Mouse (Mus musculus): Measurements from ENCODE around the gene Rad17.

Rad17 gene

GRCm38 (mm10) chr13:100650550-100651438 is at the start of gene Rad17, which contains the start of gene Ak6:
TSS of gene Rad17 (minus strand) at chr13:100651051.
TSS of gene Ak6 (plus strand) at chr13:100650979.
- peak; percentile 88 for DNase-seq (ENCODE audit: low read depth, low spot score)

- DNase-seq (ENCODE audit: low read depth, low spot score) = no peak
Observed at GRCm38 (mm10) chr13:100698866-100699265, 48.0 kb upstream of the Rad17 start.

- DNase-seq (ENCODE audit: low read depth, low spot score) = no peak
Observed at GRCm38 (mm10) chr13:100697541-100697940, 46.7 kb upstream of the Rad17 start.

GRCm38 (mm10) chr13:100687513-100687912 is 36.7 kb upstream of the Rad17 start:
- DNase-seq (ENCODE audit: low read depth, low spot score) = no peak

- DNase-seq (ENCODE audit: low read depth, low spot score) = no peak
Observed at GRCm38 (mm10) chr13:100684355-100684754, 33.5 kb upstream of the Rad17 start.

- no peak for DNase-seq (ENCODE audit: low read depth, low spot score)
Observed at GRCm38 (mm10) chr13:100682837-100683236, 32.0 kb upstream of the Rad17 start.

GRCm38 (mm10) chr13:100681615-100682014 is 30.8 kb upstream of the Rad17 start:
- no peak for DNase-seq (ENCODE audit: low read depth, low spot score)

GRCm38 (mm10) chr13:100675936-100676635 is 25.2 kb upstream of the Rad17 start:
- no peak for DNase-seq (ENCODE audit: low read depth, low spot score)

GRCm38 (mm10) chr13:100670181-100670741 is 19.4 kb upstream of the Rad17 start:
- no peak for DNase-seq (ENCODE audit: low read depth, low spot score)

- DNase-seq (ENCODE audit: low read depth, low spot score) = peak; percentile 27
Observed at GRCm38 (mm10) chr13:100669291-100670022, 18.6 kb upstream of the Rad17 start, which contains the start of gene Ccdc125. TSS of gene Ccdc125 (plus strand) at chr13:100669717.

- peak; percentile 62 for DNase-seq (ENCODE audit: low read depth, low spot score)
Observed at GRCm38 (mm10) chr13:100659864-100660456, 9.1 kb upstream of the Rad17 start.

- no peak for DNase-seq (ENCODE audit: low read depth, low spot score)
Observed at GRCm38 (mm10) chr13:100658091-100658490, 7.2 kb upstream of the Rad17 start.

- no peak for DNase-seq (ENCODE audit: low read depth, low spot score)
Observed at GRCm38 (mm10) chr13:100651439-100652186, 762 bp upstream of the Rad17 start, which contains the start of gene Taf9. TSS of gene Taf9 (plus strand) at chr13:100651579.

- DNase-seq (ENCODE audit: low read depth, low spot score) = no peak
Observed at GRCm38 (mm10) chr13:100648223-100648622, 2.6 kb downstream of the Rad17 start.

GRCm38 (mm10) chr13:100642471-100643209 is 8.2 kb downstream of the Rad17 start:
- no peak for DNase-seq (ENCODE audit: low read depth, low spot score)

- no peak for DNase-seq (ENCODE audit: low read depth, low spot score)
Observed at GRCm38 (mm10) chr13:100634106-100634691, 16.7 kb downstream of the Rad17 start.

- no peak for DNase-seq (ENCODE audit: low read depth, low spot score)
Observed at GRCm38 (mm10) chr13:100622241-100622640, 28.6 kb downstream of the Rad17 start.

GRCm38 (mm10) chr13:100617583-100617982 is 33.3 kb downstream of the Rad17 start:
- DNase-seq (ENCODE audit: low read depth, low spot score) = no peak

Data from embryo, embryonic 11.5 days (tissue).